Mouse (Mus musculus) lung, adult 2 months (tissue): ENCODE data around the gene Bicd1. TPM values are rescaled to one million over a fixed set of nuclear protein-coding genes. Genes with fewer than 3 reads are reported as not detected.
"Not testable (repeated sequence)": the region's sequence is repeated elsewhere in the genome, so short reads cannot be mapped to it uniquely, and the experiment has no call there.

Experiments used
- DNase-seq: peaks from one replicate; pipeline ENCODE4 v3.0.0; 2022
- H3K4me1 ChIP-seq: fragments of 200-500 bp; 2 replicates; pipeline ENCODE4 v1.6.1; 2011; ENCODE audit warnings: low read length; ENCODE audit not compliant: control insufficient read depth, insufficient read depth
- H3K4me3 ChIP-seq: fragments of 200-500 bp; replicated peaks from 2 replicates; pipeline ENCODE3; 2011; ENCODE audit warnings: low read depth, mild to moderate bottlenecking, control low read depth, low read length; ENCODE audit errors: extremely low read depth
- CTCF ChIP-seq: fragments of 200-500 bp; IDR thresholded peaks from 2 replicates; pipeline ENCODE4 v1.5.1; 2011; ENCODE audit warnings: mild to moderate bottlenecking, low read length, control low read depth; ENCODE audit not compliant: insufficient read depth
- POLR2A ChIP-seq: fragments of 200-500 bp; IDR thresholded peaks from 2 replicates; pipeline ENCODE4 v1.6.1; 2011; ENCODE audit warnings: low read depth, mild to moderate bottlenecking, control low read depth, low read length, borderline replicate concordance; ENCODE audit errors: extremely low read depth
- WGBS: fragments of 180-500 bp; shearing (Covaris S2); methylation state at CpG from one replicate; pipeline ENCODE4 v1.1.7; 2018; 5-methylcytosine and 5-hydroxymethylcytosine counted together
- polyA plus RNA-seq: library from polyadenylated mRNA; depleted of rRNA; stranded (reverse); fragments of >200 nt; gene quantifications from 2 replicates; pipeline ENCODE4 v1.2.3, GENCODE M21; 2012; rRNA removed

Gene Bicd1
- polyA plus RNA-seq, result 0.61 and 0.79 TPM in 2 replicates

DNA sequence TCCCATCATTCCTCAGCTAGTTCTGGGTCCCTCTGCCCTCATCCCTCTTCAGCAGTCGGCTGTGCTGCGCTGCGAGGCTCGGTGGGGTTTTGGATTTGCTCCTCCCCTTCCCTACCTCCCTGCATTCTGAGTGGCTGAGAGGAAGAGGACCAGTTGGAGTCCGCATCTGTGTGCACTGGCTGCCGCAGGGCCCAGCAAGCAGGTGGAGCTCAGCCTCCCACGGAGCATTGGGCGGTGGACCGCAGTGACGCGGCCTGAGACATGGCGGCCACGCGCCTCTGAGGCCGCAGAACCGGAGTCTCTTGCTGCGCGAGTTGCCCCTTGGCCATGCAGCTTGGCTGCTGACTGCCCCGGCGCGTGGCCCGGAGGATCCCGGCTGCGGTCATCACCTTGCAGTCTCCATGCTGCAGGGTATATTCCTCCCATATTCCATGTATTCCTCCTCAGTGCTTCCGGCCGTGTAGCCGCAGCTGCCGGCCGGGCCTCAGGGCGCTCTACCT is at the start of gene Bicd1:
Gene Bicd1 (plus strand): TSS at position 54 of the 500 bp plus-strand sequence.
- DNase-seq, result peak; percentile 54

DNA sequence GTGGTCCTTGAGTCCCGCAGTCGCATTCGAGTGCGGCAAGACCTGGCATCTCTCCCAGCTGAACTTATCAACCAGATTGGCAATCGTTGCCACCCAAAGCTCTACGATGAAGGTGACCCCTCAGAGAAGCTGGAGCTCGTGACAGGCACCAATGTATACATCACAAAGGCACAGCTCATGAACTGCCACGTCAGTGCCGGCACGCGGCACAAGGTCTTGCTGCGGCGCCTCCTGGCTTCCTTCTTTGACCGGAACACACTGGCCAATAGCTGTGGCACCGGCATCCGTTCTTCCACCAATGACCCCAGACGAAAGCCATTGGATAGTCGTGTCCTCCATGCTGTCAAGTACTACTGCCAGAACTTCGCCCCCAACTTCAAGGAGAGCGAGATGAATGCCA is 46.2 kb upstream of the Bicd1 start:
- WGBS, result 96% methylated on average over 20 of the region's 20 CpGs
- H3K4me3 ChIP-seq, DNase-seq, H3K4me1 ChIP-seq: not testable (repeated sequence)

More for the DNA sequence above, at the start of gene Bicd1:
- 1% methylated on average over 30 of the region's 30 CpGs for WGBS
- no peaks in the 10 kb centered on the region for H3K4me1 ChIP-seq
- peak within 1 kb of the TSS; percentile 63 for H3K4me3 ChIP-seq
- TF ChIP-seq POLR2A (no peak), CTCF (no peak)

DNA sequence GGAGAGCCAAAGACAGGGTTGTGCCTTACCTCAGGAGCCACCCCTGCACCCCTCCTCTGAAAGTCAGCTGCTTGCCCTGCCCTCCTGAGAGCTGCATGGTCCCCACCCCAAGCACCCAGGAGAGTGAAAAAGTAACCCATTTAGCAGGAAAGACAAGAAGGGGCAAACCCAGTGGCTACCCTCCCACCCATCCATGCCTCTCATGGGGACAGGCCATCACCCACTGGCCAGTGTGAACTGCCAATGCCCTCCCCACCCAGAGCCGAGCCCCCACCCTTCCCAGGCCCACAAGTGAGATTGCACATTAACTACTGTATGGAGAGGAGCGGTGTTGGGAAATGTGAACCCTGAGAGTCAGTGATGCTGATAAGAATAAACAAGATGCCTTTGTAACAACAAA is 42.7 kb upstream of the Bicd1 start:
- H3K4me3 ChIP-seq, DNase-seq, H3K4me1 ChIP-seq: not testable (repeated sequence)
- 85% methylated on average over 2 of the region's 2 CpGs for WGBS

DNA sequence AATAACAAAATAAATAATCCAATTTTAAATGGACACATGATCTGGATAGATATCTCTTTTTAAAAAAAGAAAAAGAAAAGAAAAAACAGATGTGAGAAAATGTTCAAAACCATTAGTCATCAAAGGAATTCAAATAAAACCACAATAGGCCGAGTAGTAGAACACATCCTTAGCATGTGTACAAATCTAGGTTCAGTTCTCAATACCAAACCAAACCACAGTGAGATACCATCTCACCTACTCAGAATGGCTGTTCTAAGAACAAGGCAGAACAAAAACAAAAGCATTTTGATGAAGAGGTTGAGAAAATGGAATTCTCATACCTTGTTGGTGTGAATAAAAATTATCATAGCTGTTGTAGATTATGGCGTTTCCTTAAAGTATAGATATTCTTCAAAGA is 42.3 kb upstream of the Bicd1 start:
- no peak overlapping the region for H3K4me3 ChIP-seq
- WGBS, result 75% methylated on average over 2 of the region's 2 CpGs
- no peak for DNase-seq
- no peak for TF ChIP-seq POLR2A
- no peak for TF ChIP-seq CTCF
- no peaks in the 10 kb centered on the region for H3K4me1 ChIP-seq

DNA sequence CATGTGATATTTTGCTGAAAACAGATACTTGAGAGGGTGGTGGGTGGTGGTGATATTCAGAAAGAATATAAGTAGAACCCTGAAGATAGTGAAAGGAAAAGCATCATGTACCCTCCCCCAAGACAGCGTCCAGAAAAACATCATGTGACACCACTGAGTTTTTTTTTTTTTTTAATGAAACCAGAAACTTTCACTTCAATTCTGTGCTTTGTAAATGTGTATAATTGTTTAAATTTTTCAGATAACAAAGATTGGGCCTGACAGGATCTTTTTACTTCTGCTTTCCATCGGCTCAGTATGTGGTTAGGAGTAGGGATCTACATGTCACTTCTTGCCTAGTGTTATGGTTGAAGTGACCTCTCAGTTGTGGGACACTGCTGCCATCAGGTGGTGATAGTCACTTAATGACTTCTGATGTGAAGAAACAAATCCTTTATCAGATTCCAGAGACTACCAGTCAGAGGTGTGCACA is 33.7 kb upstream of the Bicd1 start:
- DNase-seq, result peak; percentile 55
- H3K4me3 ChIP-seq, result no peak overlapping the region
- no peaks in the 10 kb centered on the region for H3K4me1 ChIP-seq
- TF ChIP-seq POLR2A (no peak), CTCF (no peak)
- WGBS, result 27% methylated on average over 2 of the region's 2 CpGs

DNA sequence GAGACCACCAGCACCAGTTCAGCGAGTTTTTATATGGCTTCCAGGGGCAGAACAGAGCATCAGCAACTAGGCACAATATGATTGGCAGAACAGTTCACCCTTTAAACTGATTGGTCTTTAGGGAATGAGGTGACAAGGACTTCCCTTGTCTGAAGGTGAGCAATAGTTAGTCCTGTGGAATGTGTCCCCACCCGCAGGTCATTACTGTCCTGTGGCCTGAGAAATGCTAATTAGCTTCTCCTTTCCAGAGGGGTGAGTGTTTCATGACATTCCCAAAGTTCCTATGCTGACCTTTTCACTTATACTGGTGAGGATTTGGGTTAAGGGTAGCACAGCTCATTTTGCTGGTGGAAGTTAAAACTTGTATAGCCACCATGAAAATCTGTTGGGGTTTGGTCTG is 25.2 kb upstream of the Bicd1 start:
- Histone ChIP-seq H3K4me3 (no peak overlapping the region), H3K4me1 (no peaks in the 10 kb centered on the region)
- DNase-seq, result no peak
- WGBS, result 75% methylated on average over 2 of the region's 2 CpGs
- TF ChIP-seq CTCF, result no peak
- TF ChIP-seq POLR2A, result no peak

DNA sequence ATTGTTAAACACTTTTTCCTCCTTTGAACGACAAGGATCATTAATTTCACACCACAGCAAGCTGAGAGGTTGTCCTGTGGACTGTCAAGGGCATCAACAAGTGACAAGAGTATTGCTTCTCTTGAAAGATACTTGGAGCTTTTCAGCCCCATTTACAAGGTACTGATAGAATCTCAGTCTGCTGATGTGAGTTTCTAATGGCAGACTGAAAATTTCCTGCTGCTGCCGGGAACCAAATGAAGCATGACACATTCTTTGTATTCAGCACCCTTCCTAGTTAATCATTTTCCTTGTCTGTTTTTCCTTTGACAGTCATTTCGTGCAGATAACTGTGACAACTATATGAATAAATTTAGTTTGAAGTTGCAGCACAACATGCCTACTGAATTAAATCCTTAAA is 22.3 kb upstream of the Bicd1 start:
- DNase-seq, result no peak
- WGBS, result 24% methylated on average over 3 of the region's 3 CpGs
- no peak for TF ChIP-seq POLR2A
- TF ChIP-seq CTCF, result no peak
- Histone ChIP-seq H3K4me1 (no peaks in the 10 kb centered on the region), H3K4me3 (no peak overlapping the region)

DNA sequence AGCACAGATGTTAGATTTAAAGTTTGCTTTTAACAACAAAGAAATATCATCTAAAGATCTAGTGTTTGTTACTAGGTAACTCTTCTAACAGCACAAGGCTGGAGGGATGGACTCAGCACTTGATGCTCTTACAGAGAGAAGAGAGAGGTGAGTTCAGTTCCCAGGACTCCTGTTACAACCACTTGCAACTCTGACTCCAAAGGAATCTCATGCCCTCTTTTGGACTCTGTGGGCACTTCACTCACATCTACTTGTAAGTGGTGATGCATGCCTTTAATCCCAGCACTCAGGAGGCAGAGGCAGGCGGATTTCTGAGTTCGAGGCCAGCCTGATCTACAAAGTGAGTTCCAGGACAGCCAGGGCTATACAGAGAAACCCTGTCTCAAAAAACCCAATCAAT is 19.1 kb upstream of the Bicd1 start:
- DNase-seq, H3K4me3 ChIP-seq, H3K4me1 ChIP-seq: not testable (repeated sequence)
- 76% methylated on average over 2 of the region's 2 CpGs for WGBS

DNA sequence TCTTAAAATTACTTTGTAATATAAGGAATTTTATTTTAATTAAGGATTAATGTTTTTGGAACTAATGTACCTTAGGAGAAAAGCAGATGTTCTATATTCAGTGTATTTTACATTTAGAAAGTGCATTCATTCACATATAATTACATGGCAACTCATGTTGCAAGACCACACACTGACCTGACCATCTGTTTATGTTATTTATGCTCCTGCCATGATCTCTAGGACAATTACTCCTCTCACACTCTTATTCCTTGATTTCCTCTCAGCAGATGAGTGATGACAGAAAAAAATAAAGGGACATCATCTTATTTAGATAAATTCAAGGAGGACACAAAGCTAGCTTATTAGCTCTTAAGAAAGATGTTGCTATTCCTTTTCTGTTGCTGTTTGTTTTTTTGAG is 9.3 kb upstream of the Bicd1 start:
- TF ChIP-seq CTCF (no peak), POLR2A (no peak)
- Histone ChIP-seq H3K4me1 (no peaks in the 10 kb centered on the region), H3K4me3 (no peak overlapping the region)
- no peak for DNase-seq

DNA sequence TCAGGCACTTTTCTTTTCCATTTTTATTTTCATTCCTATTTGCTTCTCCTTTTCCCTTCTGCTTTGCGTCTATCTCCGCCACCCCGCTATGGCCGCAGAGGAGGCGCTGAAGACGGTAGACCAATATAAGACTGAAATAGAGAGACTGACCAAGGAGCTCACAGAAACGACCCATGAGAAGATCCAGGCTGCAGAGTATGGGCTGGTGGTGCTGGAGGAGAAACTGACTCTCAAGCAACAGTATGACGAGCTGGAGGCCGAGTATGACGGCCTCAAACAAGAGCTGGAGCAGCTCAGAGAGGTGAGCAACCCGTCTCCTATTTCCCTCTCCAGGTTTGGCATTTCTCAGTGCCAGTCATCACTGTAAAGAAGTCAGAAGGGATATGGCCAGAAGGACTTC is 655 bp downstream of the Bicd1 start:
- no peak for TF ChIP-seq CTCF
- TF ChIP-seq POLR2A, result no peak
- WGBS, result 2% methylated on average over 11 of the region's 11 CpGs
- Histone ChIP-seq H3K4me1 (no peaks in the 10 kb centered on the region), H3K4me3 (peak overlapping the region; percentile 63)
- no peak for DNase-seq

DNA sequence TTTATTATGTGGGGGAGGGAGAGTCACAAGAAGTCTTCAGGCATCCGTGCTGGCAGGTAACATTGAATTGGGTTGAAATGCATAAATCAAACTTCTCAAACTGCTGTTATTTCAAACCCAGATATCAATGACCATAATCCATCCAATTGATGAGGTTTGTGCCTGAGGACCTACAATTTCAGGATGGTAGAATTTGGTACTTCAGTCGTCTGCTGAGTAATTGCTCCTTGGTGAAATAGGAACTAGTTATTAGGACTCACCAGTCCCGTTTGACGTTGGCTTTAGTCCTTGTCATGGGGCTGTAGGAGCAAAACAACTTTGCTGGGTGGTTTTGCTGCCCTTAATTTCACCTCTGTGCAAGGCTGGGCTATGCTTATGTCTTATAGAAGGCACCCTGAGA is 1.2 kb downstream of the Bicd1 start:
- no peak for DNase-seq
- TF ChIP-seq CTCF, result no peak
- TF ChIP-seq POLR2A, result no peak
- Histone ChIP-seq H3K4me1 (no peaks in the 10 kb centered on the region), H3K4me3 (no peak overlapping the region)
- WGBS, result 26% methylated on average over 4 of the region's 4 CpGs

DNA sequence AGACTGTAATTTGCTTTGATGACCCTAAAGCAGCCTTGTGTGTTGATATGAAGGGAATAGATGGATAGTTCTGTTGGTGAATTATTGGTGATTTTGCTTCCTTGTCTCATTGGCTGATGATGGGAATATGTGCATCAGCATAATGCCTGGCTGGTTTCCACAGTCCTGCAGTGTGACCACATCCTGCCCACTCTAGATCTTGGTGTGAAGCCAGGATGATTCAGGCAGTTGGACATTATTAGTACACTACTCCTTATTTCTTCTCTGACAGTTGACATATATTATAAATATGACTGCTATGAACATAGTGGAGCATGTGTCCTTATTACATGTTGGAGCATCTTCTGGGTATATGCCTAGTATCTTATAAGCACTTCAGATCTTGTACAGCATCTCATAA is 4.6 kb downstream of the Bicd1 start:
- Histone ChIP-seq H3K4me3 (no peak overlapping the region), H3K4me1 (no peaks in the 10 kb centered on the region)
- no peak for DNase-seq
- TF ChIP-seq CTCF, result no peak
- no peak for TF ChIP-seq POLR2A
